Mouse (Mus musculus): ENCODE measurements around the gene Fut9. TPM values are rescaled to one million over a fixed set of nuclear protein-coding genes. Genes with fewer than 3 reads are reported as not detected.

Fut9 gene
- polyA plus RNA-seq, 1 experiment from 2014 or later = 0.54 TPM

- DNase-seq (no peak), ATAC-seq (ENCODE audit: insufficient read depth) (no peak)
- Histone ChIP-seq H3K4me2 (no peak overlapping the region), H3K27me3 (ENCODE audit: insufficient read depth, low read length) (no peaks in the 10 kb centered on the region), H3K9ac (no peak overlapping the region), H3K36me3 (ENCODE audit: insufficient read depth) (no peaks in the 10 kb centered on the region), H3K4me1 (ENCODE audit: insufficient read depth) (no peaks in the 10 kb centered on the region), H3K27ac (ENCODE audit: low read depth) (no peak overlapping the region), H3K4me3 (ENCODE audit: low read depth, low read length) (no peak overlapping the region), H3K9me3 (ENCODE audit: low read depth, low read length) (no peaks in the 10 kb centered on the region)
- no peak for TF ChIP-seq CTCF (IDR thresholded peaks at IDR 0.05; ENCODE audit: low read depth)
- 80% methylated on average over 5 of the region's 5 CpGs for WGBS
Measured at GRCm38 (mm10) chr4:25721576-25721975, 78.5 kb downstream of the Fut9 start.

GRCm38 (mm10) chr4:25713907-25714306 is 86.1 kb downstream of the Fut9 start:
- Histone ChIP-seq H3K4me2 (no peak overlapping the region), H3K9me3 (ENCODE audit: low read depth, low read length) (no peaks in the 10 kb centered on the region), H3K36me3 (ENCODE audit: insufficient read depth) (no peaks in the 10 kb centered on the region), H3K9ac (no peak overlapping the region), H3K4me3 (ENCODE audit: low read depth, low read length) (no peak overlapping the region), H3K27me3 (ENCODE audit: insufficient read depth, low read length) (no peaks in the 10 kb centered on the region), H3K4me1 (ENCODE audit: insufficient read depth) (no peaks in the 10 kb centered on the region), H3K27ac (ENCODE audit: low read depth) (no peak overlapping the region)
- TF ChIP-seq CTCF (IDR thresholded peaks at IDR 0.05; ENCODE audit: low read depth) = no peak
- 67% methylated on average over 2 of the region's 2 CpGs for WGBS
- ATAC-seq (ENCODE audit: insufficient read depth) (no peak), DNase-seq (no peak)

- no peak overlapping the region for H3K27ac ChIP-seq (ENCODE audit: low read depth)
- 91% methylated on average over 3 of the region's 3 CpGs for WGBS
Measured at GRCm38 (mm10) chr4:25684976-25685375, 115.1 kb downstream of the Fut9 start.

GRCm38 (mm10) chr4:25664196-25664595 is 135.8 kb downstream of the Fut9 start:
- H3K4me2 ChIP-seq = no peak overlapping the region
- ATAC-seq (ENCODE audit: insufficient read depth) (no peak), DNase-seq (no peak)
- H3K27ac ChIP-seq (ENCODE audit: low read depth) = no peak overlapping the region
- H3K9ac ChIP-seq = no peak overlapping the region
- no peaks in the 10 kb centered on the region for H3K9me3 ChIP-seq (ENCODE audit: low read depth, low read length)
- TF ChIP-seq CTCF (IDR thresholded peaks at IDR 0.05; ENCODE audit: low read depth) = no peak
- H3K4me3 ChIP-seq (ENCODE audit: low read depth, low read length) = no peak overlapping the region
- H3K4me1 ChIP-seq (ENCODE audit: insufficient read depth) = no peaks in the 10 kb centered on the region
- WGBS = 72% methylated on average over 1 of the region's 1 CpGs
- no peaks in the 10 kb centered on the region for H3K36me3 ChIP-seq (ENCODE audit: insufficient read depth)
- no peaks in the 10 kb centered on the region for H3K27me3 ChIP-seq (ENCODE audit: insufficient read depth, low read length)

More at GRCm38 (mm10) chr4:25684976-25685375, 115.1 kb downstream of the Fut9 start:
- Histone ChIP-seq H3K4me3 (ENCODE audit: low read depth, low read length) (no peak overlapping the region), H3K27me3 (ENCODE audit: insufficient read depth, low read length) (no peaks in the 10 kb centered on the region), H3K4me1 (ENCODE audit: insufficient read depth) (no peaks in the 10 kb centered on the region), H3K36me3 (ENCODE audit: insufficient read depth) (no peaks in the 10 kb centered on the region), H3K4me2 (no peak overlapping the region), H3K9me3 (ENCODE audit: low read depth, low read length) (no peaks in the 10 kb centered on the region), H3K9ac (no peak overlapping the region)
- ATAC-seq (ENCODE audit: insufficient read depth) (no peak), DNase-seq (peak; percentile 5)
- TF ChIP-seq CTCF (IDR thresholded peaks at IDR 0.05; ENCODE audit: low read depth) = peak; percentile 29; the same call in 1 of the 2 replicates

DNA sequence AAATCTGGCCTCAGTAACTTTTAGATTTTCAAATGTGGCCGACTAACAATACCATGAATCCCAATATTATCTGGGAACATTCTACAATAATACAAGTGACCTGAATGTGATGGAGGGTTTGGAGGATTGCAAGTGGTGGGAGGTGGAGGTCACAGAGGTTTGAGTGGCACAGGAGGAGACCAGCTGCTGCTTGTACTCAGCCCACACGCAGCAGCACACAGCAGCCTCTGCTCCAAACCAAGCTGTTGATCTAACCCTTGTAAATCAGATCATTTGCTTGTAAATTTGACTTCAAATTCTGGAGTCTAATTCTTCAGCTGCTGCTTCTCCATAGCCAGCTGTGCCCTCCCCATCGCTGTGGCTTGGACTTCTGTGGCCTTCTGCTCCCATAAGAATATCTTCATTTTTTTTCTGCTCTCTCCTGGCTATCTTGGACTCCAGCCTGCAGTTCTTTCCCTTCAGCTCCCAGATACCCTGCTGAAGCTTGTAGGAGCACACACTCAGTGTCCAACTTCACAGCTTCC is 138.8 kb downstream of the Fut9 start:
- 65% methylated on average over 3 of the region's 3 CpGs for WGBS

GRCm38 (mm10) chr4:25658792-25659191 is 141.3 kb downstream of the Fut9 start:
- no peaks in the 10 kb centered on the region for H3K36me3 ChIP-seq (ENCODE audit: insufficient read depth)
- no peak overlapping the region for H3K4me3 ChIP-seq (ENCODE audit: low read depth, low read length)

More for the DNA sequence above, 138.8 kb downstream of the Fut9 start:
- ATAC-seq (ENCODE audit: insufficient read depth) = no peak
- Histone ChIP-seq H3K9me3 (ENCODE audit: low read depth, low read length) (no peaks in the 10 kb centered on the region), H3K36me3 (ENCODE audit: insufficient read depth) (no peaks in the 10 kb centered on the region), H3K4me3 (ENCODE audit: low read depth, low read length) (no peak overlapping the region), H3K4me2 (no peak overlapping the region), H3K4me1 (ENCODE audit: insufficient read depth) (no peaks in the 10 kb centered on the region), H3K9ac (no peak overlapping the region), H3K27ac (ENCODE audit: low read depth) (no peak overlapping the region), H3K27me3 (ENCODE audit: insufficient read depth, low read length) (no peaks in the 10 kb centered on the region)
- TF ChIP-seq CTCF (IDR thresholded peaks at IDR 0.05; ENCODE audit: low read depth) = no peak
- no peak for DNase-seq

DNA sequence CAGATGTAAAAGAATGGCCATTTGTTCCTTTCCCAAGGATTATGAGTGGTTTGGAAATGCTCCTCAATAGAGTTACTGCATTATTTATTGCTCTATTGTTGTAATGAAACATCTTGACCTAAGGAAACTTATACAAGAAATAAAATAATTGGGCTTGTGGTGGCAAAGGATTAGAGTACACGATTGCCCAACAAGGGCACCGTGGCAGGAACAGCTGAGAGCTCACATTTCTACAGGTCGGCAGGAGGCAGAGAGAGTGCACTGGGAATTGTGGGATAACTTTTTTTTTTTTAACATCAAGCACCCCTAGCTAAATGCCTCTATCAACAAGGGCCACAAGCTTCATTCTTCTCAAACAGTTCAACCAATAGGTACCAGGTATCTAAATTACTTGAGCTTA is 148.1 kb downstream of the Fut9 start:
- 70% methylated on average over 3 of the region's 3 CpGs for WGBS
- Histone ChIP-seq H3K27ac (ENCODE audit: low read depth) (no peak overlapping the region), H3K27me3 (ENCODE audit: insufficient read depth, low read length) (no peaks in the 10 kb centered on the region), H3K4me1 (ENCODE audit: insufficient read depth) (no peaks in the 10 kb centered on the region), H3K36me3 (ENCODE audit: insufficient read depth) (no peaks in the 10 kb centered on the region), H3K4me3 (ENCODE audit: low read depth, low read length) (no peak overlapping the region), H3K9me3 (ENCODE audit: low read depth, low read length) (no peaks in the 10 kb centered on the region), H3K4me2 (no peak overlapping the region), H3K9ac (no peak overlapping the region)
- TF ChIP-seq CTCF (IDR thresholded peaks at IDR 0.05; ENCODE audit: low read depth) = no peak
- no peak for ATAC-seq (ENCODE audit: insufficient read depth)
- DNase-seq = no peak

More at GRCm38 (mm10) chr4:25658792-25659191, 141.3 kb downstream of the Fut9 start:
- Histone ChIP-seq H3K27ac (ENCODE audit: low read depth) (no peak overlapping the region), H3K9me3 (ENCODE audit: low read depth, low read length) (no peaks in the 10 kb centered on the region), H3K4me2 (no peak overlapping the region), H3K9ac (no peak overlapping the region), H3K4me1 (ENCODE audit: insufficient read depth) (no peaks in the 10 kb centered on the region), H3K27me3 (ENCODE audit: insufficient read depth, low read length) (no peaks in the 10 kb centered on the region)
- TF ChIP-seq CTCF (IDR thresholded peaks at IDR 0.05; ENCODE audit: low read depth) = no peak
- no peak for ATAC-seq (ENCODE audit: insufficient read depth)
- DNase-seq = no peak
- WGBS = 49% methylated on average over 3 of the region's 3 CpGs

Measured in lung, embryonic 14.5 days (tissue).